Mouse (Mus musculus): Measurements from ENCODE around the gene Pmf1.

DNA sequence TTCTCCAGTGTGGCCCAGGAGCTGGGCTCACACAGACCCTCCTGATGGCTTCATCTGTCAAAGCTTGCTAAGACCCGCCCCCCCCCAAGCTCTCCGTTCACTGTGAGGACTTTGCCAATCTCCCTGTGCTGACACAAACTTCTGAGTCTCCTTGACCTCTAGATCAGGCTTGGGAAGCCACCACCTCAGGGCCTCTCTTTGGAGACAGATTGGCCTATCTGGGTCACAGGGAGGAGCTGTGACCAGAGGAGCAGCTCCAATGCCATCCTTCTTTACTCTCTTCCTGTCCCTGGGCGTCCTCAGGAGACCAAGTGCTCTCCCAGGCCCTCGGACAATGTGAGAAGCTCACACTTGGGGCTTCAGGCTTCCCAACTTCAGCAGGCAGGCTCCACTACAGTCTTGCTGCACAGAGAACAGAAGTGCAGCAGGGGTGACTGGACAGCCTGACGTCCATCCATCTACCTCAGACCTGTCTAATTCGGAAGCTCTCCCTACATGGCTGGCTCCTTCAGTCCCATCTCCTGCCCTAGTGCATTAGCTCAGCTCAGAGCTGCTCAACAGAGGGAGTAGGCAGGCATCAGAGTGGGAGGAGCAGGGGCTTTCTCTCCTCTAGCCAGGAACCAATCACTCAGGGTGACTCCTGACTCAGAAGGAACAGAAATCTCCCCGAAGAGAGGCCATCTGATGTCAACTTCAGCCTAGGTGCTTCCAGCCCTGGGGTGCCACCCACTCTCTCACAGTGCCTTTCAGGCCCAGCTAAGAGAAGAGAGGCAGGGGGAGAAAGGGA lies 46.8 kb upstream of the Pmf1 start:
- TF ChIP-seq POLR2A (IDR thresholded peaks at IDR 0.05; ENCODE audit: borderline replicate concordance, control insufficient read depth, low read depth, low read length): no peak
- no peak for TF ChIP-seq CTCF (IDR thresholded peaks at IDR 0.05; ENCODE audit: control insufficient read depth, insufficient read depth, low read length)

All from bone marrow, adult 2 months (tissue).